Mouse (Mus musculus) olfactory bulb, adult 2 months (tissue): Measurements from ENCODE around the gene Anxa9. TPM values are rescaled to one million over a fixed set of nuclear protein-coding genes. Genes with fewer than 3 reads are reported as not detected.
"Not testable (repeated sequence)": the region's sequence is repeated elsewhere in the genome, so short reads cannot be mapped to it uniquely, and the experiment has no call there.

Experiments
- H3K27ac ChIP-seq: fragments of 200-500 bp; 2 replicates; pipeline ENCODE4 v1.5.1; 2012; ENCODE audit warnings: low read depth, low read length; ENCODE audit not compliant: insufficient read depth
- H3K4me1 ChIP-seq: fragments of 200-500 bp; 2 replicates; pipeline ENCODE4 v1.6.1; 2012; ENCODE audit warnings: low read length; ENCODE audit not compliant: control insufficient read depth, insufficient read depth
- H3K4me3 ChIP-seq: fragments of 200-500 bp; 2 replicates; pipeline ENCODE4 v1.5.1; 2012; ENCODE audit warnings: mild to moderate bottlenecking, low read depth, low read length, moderate library complexity; ENCODE audit not compliant: insufficient read depth
- CTCF ChIP-seq: fragments of 200-500 bp; IDR thresholded peaks from 2 replicates; pipeline ENCODE4 v1.5.1; 2012; ENCODE audit warnings: low read depth, mild to moderate bottlenecking, low read length, moderate library complexity; ENCODE audit not compliant: insufficient read depth
- POLR2A ChIP-seq: fragments of 200-500 bp; IDR thresholded peaks from 2 replicates; pipeline ENCODE4 v1.6.1; 2012; ENCODE audit warnings: mild to moderate bottlenecking, low read depth, low read length, moderate library complexity; ENCODE audit not compliant: insufficient read depth
- WGBS: fragments of 180-500 bp; shearing (Covaris S2); methylation state at CpG from one replicate; pipeline ENCODE4 v1.1.7; 2018; 5-methylcytosine and 5-hydroxymethylcytosine counted together
- polyA plus RNA-seq: library from polyadenylated mRNA; stranded (reverse); fragments of >200 nt; gene quantifications from 2 replicates; pipeline ENCODE4 v1.2.4, GENCODE M21; 2012; ENCODE audit warnings: low replicate concordance; ENCODE audit not compliant: missing spikeins, insufficient read depth, insufficient read length

Anxa9 gene
- not detected in 2 replicates for polyA plus RNA-seq

GRCm38 (mm10) chr3:95307100-95307499 lies at the start of gene Anxa9:
Gene Anxa9 (minus strand): TSS chr3:95307176.
- TF ChIP-seq CTCF (no peak), POLR2A (no peak)
- Histone ChIP-seq H3K4me1 (no peaks in the 10 kb centered on the region), H3K4me3 (no peak within 1 kb of the TSS), H3K27ac (no peak within 1 kb of the TSS)
- 79% methylated on average over 7 of the region's 7 CpGs for WGBS

GRCm38 (mm10) chr3:95355911-95356544 lies 49.1 kb upstream of the Anxa9 start:
- not testable (repeated sequence) for H3K4me1 ChIP-seq, H3K27ac ChIP-seq
- WGBS: 12% methylated on average over 11 of the region's 19 CpGs
- H3K4me3 ChIP-seq: peak overlapping the region; percentile 68

GRCm38 (mm10) chr3:95349491-95349890 lies 42.5 kb upstream of the Anxa9 start:
- H3K27ac ChIP-seq: no peak overlapping the region
- no peaks in the 10 kb centered on the region for H3K4me1 ChIP-seq
- TF ChIP-seq POLR2A (no peak), CTCF (no peak)
- no peak overlapping the region for H3K4me3 ChIP-seq

GRCm38 (mm10) chr3:95348343-95348742 lies 41.4 kb upstream of the Anxa9 start:
- WGBS: 94% methylated on average over 5 of the region's 5 CpGs
- H3K4me3 ChIP-seq, H3K27ac ChIP-seq, H3K4me1 ChIP-seq: not testable (repeated sequence)

- TF ChIP-seq POLR2A: no peak
- no peak for TF ChIP-seq CTCF
Observed at GRCm38 (mm10) chr3:95346454-95346853, 39.5 kb upstream of the Anxa9 start.

GRCm38 (mm10) chr3:95343356-95344000 lies 36.5 kb upstream of the Anxa9 start:
- H3K4me1 ChIP-seq, H3K4me3 ChIP-seq, H3K27ac ChIP-seq: not testable (repeated sequence)
- WGBS: 94% methylated on average over 9 of the region's 9 CpGs

More at GRCm38 (mm10) chr3:95346454-95346853, 39.5 kb upstream of the Anxa9 start:
- 91% methylated on average over 7 of the region's 7 CpGs for WGBS
- no peaks in the 10 kb centered on the region for H3K4me1 ChIP-seq
- no peak overlapping the region for H3K4me3 ChIP-seq
- H3K27ac ChIP-seq: no peak overlapping the region

- H3K4me1 ChIP-seq: no peaks in the 10 kb centered on the region
- H3K27ac ChIP-seq: no peak overlapping the region
- H3K4me3 ChIP-seq: no peak overlapping the region
- TF ChIP-seq CTCF (no peak), POLR2A (no peak)
- 90% methylated on average over 4 of the region's 4 CpGs for WGBS
Observed at GRCm38 (mm10) chr3:95338251-95338650, 31.3 kb upstream of the Anxa9 start.

- WGBS: 93% methylated on average over 4 of the region's 4 CpGs
- no peak overlapping the region for H3K4me3 ChIP-seq
- H3K27ac ChIP-seq: no peak overlapping the region
- TF ChIP-seq CTCF: no peak
- TF ChIP-seq POLR2A: no peak
- no peaks in the 10 kb centered on the region for H3K4me1 ChIP-seq
Observed at GRCm38 (mm10) chr3:95337345-95337744, 30.4 kb upstream of the Anxa9 start.

GRCm38 (mm10) chr3:95331528-95331927 lies 24.6 kb upstream of the Anxa9 start:
- H3K4me1 ChIP-seq: no peaks in the 10 kb centered on the region
- no peak overlapping the region for H3K4me3 ChIP-seq
- TF ChIP-seq CTCF: no peak
- TF ChIP-seq POLR2A: no peak
- no peak overlapping the region for H3K27ac ChIP-seq
- 64% methylated on average over 1 of the region's 1 CpGs for WGBS

- Histone ChIP-seq H3K4me1 (no peaks in the 10 kb centered on the region), H3K4me3 (no peak overlapping the region), H3K27ac (no peak overlapping the region)
- TF ChIP-seq CTCF (no peak), POLR2A (no peak)
- WGBS: 81% methylated on average over 1 of the region's 1 CpGs
Observed at GRCm38 (mm10) chr3:95328803-95329404, 21.9 kb upstream of the Anxa9 start.
